Mouse (Mus musculus) frontal cortex, postnatal 10 days (tissue): ENCODE results near the gene Rec8.

Experiments used
- DNase-seq, 2 experiments: peaks; one replicate each; pipeline ENCODE4 v3.0.0; 2022; ENCODE audit warnings: low spot score in 2 of 2, mixed read lengths in 1 of 2

Gene Rec8

DNA sequence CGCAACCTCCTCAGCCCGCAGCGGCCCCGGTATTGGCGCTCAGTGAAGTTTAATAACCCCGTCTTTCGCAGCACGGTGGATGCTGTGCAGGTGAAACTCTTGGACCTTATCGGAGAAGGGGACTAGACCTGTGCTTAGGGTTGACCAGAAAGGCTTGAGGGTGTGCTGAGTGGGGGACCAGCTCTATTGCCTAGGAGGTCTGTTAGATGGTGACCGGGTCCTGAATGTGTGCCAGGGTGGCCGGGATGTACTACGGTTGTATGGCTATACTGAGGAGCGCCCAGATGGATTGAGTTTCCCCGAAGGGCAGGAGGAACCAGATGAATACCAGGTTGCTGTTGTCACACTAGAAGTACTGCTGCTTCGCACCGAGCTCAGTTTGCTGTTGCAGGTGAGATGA is 25.6 kb upstream of the Rec8 start:
- DNase-seq = no peak

DNA sequence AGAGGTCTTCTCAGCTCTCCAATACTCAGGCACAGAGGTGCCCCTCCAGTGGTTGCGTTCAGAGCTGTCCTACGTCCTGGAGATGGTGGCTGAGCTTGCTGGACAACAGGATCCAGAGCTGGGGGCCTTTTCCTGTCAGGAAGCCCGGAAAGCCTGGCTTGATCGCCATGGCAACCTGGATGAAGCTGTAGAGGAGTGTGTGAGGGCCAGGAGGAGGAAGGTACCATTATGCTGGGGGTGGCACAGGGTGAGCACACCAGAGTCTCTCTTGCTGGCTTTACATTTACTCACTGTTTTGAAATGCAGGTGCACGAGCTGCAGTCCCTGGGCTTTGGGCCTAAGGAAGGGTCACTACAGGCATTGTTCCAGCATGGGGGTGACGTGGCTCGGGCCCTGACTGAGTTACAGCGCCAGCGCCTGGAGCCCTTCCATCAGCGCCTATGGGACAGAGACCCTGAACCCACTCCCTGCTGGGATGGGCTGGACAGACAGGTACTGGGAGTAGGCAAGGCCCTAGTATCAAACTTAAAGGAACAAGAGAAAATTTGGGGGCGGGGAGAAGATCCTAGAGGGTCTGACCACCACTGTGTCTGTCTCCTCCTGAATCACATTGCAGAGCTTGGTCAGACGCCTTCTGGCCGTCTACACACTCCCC is 21.7 kb upstream of the Rec8 start:
- DNase-seq = no peak

DNA sequence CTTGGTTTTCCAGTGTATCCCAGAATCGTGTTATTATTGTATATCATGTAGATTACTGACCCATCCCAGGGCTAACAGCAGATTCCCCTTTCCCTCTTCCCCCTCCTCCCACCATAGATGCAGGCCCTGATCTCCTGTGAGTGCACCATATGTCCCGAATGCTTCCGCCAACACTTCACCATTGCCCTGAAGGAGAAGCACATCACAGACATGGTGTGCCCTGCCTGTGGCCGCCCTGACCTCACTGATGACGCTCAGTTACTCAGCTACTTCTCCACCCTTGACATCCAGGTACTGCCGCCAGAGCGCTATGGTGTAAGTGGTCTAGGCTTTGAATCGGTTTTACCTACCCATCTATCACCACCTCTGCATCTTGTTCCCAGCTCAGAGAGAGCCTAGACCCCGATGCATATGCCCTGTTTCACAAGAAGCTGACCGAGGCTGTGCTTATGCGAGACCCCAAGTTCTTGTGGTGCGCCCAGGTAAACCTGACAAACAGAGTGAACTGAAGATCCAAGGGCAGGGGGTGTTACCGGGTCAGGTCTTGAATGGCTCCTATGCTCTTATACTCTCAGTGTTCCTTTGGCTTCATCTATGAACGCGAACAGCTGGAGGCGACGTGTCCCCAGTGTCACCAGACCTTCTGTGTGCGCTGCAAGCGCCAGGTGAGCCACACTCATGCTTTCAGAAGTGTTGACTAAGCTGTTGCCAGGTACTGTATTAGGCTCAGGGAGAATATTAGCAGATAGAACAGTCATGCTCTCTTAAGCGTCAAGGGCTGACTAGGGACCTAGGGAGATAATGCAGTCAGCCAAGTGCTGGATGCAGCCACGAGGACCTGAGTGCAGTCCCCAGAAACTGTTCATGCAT is 19.1 kb upstream of the Rec8 start:
- DNase-seq = no peak

DNA sequence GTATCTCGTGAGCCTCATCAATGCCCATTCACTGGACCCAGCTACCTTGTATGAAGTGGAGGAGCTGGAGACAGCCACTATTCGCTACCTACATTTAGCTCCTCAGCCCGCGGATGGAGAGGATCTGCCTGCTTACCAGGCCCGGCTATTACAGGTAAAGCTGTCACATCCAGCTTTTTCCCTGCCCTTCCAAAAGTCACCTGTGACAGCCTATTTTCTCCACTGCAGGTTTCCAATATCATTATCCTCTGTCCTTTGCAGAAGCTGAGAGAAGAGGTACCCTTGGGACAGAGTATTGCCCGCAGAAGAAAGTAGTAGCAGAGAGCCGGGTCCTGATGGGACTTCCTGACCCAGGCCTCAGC is 14.6 kb upstream of the Rec8 start, which contains the start of gene Irf9:
TSS of gene Irf9 (plus strand) at position 301 of the 362 bp plus-strand sequence.
- DNase-seq = no peak

DNA sequence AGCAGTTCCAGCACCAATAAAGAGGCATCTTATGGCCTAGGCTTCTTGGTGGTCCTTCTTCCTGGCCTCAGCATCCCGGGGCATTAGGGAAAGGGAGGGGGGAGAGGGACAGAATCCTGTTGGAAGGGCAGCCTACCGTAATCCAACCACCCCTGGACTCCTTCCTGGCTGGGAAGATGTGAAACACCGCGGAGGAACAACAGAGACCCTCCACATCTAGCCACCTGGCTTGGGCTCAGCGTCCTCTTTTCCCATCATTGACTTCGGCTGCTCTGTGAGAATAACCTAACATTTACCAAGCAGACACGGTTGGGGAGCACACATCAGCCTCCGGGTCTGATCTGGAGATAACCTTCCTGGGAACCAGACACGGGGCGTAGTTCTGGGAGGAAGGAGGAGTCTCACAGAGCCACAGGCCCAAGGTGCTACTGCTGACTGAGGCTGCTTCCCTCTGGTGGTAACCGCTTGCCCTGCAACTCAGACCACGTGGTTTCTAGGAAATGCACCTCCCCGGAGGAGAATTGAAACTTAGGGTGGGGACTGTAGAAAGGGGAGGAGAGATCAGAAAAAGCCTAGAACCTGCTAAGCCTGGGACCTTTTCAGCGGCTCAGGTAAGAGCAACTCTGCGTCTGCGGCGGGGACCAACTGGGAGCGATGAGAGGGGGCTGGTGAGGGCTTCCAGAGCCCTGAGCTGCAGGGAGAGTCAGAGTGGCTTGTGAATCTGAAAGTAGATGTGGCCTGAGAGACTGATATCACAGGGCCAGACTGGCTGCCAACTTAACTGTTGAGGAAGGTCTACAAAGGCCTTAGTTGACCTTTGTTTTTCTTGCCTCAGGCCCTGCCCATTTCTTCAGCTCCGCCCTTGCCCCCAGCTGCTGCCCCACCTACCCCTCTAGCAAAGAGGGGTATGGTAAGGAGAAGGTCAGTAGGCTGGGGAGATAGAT is 13.9 kb upstream of the Rec8 start:
- DNase-seq = peak; percentile 77 to 85

DNA sequence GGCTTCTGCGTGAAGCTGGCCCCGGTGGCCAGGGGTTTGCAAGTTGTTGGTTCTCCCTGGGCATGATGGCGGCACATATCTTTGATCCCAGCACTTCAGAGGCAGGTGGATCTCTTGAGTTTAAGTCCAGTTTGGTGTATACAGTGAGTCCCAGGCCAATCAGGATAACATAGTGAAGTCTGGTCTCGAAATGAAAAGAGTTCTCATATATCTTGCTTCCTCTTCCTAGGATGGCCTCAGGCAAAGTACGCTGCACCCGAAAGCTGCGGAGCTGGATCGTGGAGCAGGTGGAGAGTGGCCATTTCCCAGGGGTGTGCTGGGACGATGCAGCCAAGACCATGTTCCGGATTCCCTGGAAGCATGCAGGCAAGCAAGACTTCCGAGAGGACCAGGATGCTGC is 13.0 kb upstream of the Rec8 start:
- DNase-seq = no peak

DNA sequence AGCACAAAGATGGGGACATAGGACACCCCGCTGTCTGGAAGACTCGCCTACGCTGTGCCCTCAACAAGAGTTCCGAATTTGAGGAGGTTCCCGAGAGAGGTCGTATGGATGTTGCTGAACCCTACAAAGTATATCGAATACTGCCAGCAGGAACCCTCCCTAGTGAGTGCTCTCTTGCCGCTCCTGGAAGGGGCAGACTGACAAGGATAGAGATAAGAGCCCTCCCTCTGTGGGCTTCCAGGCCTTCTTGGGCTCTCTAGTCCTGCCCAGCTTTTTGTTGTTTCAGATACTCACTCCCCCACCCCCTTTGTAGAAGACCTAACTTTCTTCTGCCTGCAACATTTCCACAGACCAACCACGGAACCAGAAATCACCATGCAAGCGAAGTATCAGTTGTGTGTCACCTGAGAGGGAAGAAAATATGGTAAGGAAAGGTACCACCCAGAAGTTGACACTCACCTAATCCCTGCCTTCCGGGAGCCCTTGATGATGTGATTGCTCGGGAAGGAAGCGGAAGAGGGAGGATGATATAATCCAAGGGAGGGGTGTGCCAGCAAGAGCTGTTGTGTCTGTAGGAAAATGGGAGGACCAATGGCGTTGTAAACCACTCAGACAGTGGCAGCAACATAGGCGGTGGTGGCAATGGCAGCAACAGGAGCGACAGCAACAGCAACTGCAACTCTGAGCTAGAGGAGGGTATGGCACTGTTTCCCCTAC is 11.9 kb upstream of the Rec8 start:
- no peak for DNase-seq

DNA sequence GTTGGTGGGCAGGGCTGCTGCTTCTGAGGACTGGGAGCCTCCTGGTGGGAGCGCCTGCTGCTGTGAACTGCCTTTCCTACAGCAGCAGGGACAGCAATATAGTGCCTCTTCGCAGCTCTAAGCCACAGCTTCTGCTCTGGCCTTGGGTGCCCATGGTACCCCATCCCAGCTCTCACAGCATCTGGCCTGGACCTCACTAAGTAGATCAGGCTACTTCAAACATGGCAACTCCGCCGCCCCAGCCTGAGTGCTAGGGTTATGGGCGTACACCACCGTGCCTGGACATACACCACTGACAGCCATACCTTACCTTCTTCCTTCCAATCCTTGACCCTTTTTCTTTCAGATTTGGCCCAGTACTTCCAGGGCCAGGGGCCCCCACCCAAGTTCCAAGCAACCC is 9.5 kb upstream of the Rec8 start:
- DNase-seq = no peak

DNA sequence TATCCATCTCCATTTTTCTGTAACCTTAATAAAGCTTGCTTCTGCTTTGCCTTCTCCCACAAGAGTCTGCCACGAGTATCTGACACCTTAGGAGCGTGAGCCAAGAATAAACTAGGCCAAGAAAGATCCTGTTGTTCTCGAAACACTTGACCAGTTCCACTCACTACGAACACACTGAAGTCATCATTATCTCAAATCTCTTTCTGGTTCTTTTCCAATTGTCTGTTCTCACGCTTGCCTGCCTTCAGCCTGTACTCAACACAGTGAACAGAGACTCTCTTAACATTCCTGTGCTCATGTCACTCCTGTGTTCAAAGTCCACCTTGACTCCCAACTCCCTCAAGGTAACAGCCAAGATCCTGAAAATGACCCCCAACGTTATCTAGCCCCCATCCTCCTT is 4.5 kb upstream of the Rec8 start:
- DNase-seq = no peak

DNA sequence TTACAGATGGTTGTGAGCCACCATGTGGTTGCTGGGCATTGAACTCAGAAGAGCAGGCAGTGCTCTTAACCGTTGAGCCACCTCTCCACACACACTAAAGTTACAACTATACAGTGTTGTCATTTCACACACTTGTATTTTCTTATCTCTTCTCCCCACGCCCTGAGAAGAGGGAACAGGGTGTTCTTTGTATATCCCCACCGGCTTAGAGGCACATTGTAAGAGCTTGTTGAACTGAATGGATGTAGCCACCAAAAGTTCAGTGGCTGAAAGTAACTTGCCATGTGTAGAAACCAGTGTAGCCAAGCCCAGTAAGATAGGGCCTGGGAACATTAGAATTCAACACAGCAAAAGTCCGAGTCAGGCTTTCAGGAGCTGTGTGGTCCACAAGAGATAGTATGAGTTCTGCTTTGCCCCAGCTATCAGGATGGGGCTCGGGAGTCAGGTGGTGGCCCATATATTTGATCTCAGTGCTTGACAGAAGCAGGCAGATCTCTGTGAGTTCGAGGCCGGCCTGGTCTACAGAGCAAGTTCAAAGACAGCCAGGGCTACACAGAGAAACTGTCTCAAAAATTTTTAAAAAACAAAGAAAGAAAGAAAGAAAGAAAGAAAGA is 3.2 kb upstream of the Rec8 start:
- DNase-seq = no peak

DNA sequence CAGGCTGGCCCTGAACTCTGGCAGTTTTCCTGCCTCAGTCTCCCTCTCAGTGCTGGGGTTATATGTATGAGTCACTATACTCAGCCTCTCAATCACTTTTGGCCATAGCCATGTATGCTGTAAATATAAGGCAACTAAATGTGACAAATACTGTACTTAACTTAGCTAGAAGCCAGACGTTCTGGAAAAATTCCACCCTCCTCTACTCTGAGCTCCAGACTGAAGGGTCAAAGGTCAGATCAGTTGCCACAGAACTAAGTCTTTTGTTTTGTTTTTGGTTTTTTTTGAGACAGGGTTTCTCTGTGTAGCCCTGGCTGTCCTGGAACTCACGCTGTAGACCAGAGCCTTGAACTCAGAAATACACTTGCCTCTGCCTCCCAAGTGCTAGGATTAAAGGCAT is 2.0 kb upstream of the Rec8 start:
- no peak for DNase-seq

DNA sequence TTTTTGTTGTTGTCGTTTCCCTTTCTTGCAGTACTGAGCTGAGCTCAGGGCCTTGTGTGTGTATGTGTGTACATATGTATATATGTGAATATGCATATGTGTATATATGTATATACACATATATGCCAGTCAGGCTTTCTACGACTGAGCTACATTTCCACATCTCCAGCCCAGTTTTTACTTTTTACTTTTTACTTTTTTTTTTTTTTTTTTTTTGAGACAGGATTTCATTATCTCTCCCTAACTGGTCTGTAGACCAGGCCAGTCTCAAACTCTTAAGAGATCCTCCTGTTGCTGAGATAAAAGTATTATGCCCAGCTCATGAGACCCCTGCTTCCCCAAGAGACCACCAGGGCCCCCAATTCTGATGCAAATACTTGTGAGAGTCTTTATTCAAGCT is 993 bp upstream of the Rec8 start:
- no peak for DNase-seq

DNA sequence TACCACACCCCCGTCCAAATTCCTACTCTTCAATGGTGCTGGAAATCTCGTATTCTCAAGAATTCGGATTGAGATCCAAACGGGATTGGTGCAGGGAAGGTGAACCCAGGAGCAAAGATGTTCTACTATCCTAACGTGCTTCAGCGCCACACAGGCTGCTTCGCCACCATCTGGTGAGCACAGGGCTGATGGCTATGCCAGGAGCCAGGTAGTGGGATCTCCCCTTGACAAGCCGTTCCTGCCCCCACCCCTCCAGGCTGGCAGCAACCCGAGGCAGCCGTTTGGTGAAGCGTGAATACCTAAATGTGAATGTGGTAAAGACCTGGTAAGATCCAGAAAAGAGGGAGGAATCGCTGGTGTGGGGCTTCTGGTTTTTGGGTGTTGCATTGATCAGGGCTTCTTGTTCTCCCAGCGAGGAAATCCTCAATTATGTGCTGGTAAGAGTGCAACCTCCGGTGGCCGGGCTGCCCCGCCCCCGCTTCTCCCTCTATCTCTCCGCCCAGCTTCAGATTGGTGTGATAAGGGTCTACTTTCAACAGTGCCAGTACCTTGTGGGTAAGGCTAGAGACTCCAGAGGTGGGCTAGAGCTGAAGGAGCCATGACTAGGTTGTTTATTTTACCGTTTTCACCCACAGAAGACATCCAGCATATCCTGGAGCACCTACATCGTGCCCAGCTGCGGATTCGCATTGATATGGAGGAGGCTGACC is 804 bp downstream of the Rec8 start:
- DNase-seq = no peak

DNA sequence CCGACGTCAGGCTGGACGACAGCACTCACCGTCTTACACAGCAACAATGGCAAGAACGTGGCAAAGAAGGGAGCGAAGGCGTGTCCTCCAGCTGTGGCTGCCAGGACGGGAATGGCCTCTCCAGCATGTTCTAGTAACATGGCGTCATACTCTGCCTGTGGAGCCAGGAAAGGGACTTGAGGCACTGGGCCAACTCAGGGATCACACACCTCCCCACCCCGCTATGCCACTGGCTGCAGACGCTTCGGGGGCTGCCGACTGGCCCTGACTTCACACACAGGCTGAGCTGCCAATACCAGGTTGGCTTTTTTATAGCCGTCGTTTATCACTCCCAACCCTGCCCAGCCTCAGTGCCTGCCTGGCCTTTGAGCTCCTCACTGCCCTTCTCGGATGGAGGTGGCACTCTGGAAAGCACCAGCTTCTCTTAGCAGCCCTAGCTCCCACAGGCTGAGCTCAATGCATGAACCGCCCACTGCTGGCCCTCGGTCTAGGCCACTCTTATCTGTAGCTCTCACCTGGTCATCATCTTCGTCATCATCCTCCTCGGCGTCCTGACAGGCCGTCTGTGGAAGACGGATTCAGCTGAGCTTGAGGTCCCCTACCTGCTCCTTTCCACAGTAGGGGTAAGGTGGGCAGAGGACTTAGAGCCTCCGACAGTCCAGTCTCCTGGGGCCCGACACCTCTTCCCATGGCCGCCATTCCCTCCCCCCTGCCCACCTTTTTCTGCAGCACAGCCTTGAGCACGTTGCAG is 10.4 kb downstream of the Rec8 start:
- DNase-seq = no peak

DNA sequence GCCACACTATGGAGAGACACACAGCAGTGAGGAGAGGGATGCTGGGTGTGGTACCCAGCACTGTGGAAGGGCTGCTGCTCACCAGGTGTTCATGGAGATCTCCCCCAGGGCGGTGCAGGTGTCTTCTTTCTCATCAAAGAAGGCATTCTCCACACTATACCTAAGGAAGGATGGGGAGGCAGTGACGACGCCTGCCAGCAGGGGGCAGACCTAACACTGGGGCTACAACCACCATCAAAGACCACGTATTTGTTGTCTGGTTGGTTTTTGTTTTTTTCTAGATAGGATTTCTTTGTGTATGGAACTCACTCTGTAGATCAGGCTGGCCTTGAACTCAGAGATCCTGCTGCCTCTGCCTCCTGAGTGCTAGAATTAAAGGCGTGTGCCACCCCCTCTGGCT is 11.5 kb downstream of the Rec8 start:
- no peak for DNase-seq

DNA sequence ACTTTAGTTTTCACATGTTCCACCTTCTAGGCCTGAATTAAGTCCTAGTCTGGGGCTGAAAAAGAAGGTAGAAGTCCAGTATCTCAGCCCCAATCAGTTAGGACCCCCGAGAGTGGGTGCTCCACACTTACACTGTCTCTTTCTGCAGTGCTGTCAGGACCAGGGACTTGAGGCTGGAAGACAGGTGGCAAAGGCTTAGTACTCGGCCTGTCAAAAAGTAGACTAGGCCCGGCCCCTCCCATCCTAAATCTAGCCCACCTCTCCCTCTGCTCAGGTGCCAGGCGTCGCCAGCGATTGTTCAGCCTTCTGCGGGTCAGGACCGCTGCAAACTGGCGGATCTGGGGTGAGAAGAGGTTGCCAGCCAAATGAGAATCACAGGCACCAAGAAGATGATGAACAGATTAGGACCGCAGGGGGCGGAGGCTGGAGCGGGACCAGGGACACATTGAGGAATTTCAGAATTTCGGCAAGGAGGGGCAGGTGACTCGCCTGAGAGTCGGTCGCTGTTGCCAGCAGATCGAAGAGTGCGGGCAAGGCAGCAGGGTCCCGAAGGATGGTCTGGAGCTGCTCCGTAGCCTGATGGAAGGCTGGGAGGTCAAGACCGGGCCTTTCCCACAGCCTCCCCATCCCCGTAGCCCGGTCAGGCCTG is 17.2 kb downstream of the Rec8 start:
- no peak for DNase-seq

DNA sequence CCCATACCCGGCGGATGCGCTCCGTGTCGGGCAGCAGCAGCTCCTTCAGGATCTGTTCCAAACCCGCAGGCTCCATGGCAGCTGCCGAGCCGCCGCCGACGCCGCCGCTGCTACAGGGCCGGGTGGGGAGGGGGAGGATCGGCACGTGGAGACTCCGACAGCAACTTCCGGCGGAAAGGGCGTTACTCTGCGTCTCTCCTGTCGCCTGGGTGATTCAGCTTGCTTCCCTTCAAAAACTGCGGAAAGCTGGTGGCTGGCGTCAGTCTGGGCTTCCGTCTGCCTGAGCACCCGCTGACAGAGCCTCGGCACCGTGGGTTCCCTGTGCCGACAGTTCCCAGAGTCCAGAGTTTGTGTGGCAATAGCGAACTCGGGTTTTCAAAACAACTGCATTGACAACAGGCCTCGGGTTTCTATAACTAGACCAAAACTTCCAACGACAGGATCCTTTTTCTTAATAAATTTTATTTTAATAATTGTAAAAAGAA is 17.7 kb downstream of the Rec8 start, which contains the start of gene Ipo4:
TSS of gene Ipo4 (minus strand) at position 435 of the 485 bp plus-strand sequence.
- peak; percentile 79 to 86 for DNase-seq

DNA sequence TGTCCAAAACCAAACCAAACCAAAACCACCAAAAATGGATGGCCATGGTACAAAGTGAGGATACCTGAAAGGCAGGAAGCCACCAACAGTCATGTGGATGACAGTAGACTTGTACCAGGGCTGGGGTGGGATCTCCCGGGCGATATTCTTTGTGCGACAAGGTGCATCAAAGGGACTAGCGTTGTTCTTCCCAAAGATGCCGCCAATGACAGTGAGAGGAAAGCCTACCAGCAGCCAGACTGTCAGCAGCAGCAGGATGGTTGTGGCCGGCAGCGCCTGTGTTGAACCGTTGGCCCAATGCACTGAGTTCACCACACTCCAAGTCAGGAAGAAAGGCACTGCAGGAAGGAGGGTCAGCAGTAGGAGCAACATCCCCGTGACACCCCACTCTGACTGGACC is 20.0 kb downstream of the Rec8 start, which contains the start of gene Gm49378:
TSS of gene Gm49378 (minus strand) at position 101 of the 400 bp plus-strand sequence.
- no peak for DNase-seq

DNA sequence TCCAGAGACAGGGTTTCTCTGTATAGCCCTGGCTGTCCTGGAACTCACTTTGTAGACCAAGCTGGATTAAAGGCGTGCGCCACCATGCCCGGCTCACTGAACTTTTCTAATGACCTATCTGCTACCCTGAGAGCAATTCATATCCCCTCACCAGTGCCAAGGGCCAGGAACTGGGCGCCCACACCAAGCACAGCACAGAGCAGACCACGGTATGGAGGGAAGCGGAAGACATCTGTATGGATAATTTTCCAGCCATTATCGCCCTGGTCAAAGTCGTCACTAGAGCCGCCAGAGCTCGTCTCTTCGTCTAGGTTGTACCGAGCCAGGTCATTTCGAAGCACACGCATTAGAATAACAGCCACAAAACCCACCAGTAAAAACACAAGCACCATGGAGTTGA is 23.0 kb downstream of the Rec8 start:
- no peak for DNase-seq
